Mouse (Mus musculus) T-helper 1 cell (primary cell): ENCODE measurements around the gene Gm3573.
"Not testable (repeated sequence)": the region's sequence is repeated elsewhere in the genome, so short reads cannot be mapped to it uniquely, and the experiment has no call there.

Source experiments
- in situ Hi-C: fragments of 300-600 bp; cut with MboI, MseI; formaldehyde crosslinking; loops from one replicate; pipeline ENCODE4 v1.15.1; 2025; ENCODE audit warnings: high pct_unique_total_duplicates

Gm3573 gene

GRCm38 (mm10) chr14:42190691-42191090 is at the start of gene Gm3573:
Gene Gm3573, minus strand, starts transcription at chr14:42190791.
- in situ Hi-C loops = not testable (repeated sequence)

GRCm38 (mm10) chr14:42216766-42217537 is 26.4 kb upstream of the Gm3573 start:
- in situ Hi-C loops = loop anchor here (10.0 to 25.0 kb wide), 3 partner anchors 595 to 820 kb away; no protein-coding TSS in a partner anchor

- in situ Hi-C loops = loop anchor here (5.0 to 10.0 kb wide), 2 partner anchors 209 to 1153 kb away; no protein-coding TSS in a partner anchor
Measured at GRCm38 (mm10) chr14:42183936-42184335, 6.7 kb downstream of the Gm3573 start.

GRCm38 (mm10) chr14:42162522-42162921 is 28.1 kb downstream of the Gm3573 start, which contains the start of gene Gm17027:
Gene Gm17027, minus strand, starts transcription at chr14:42162622.
- in situ Hi-C loops = loop anchor here (5.0 to 25.0 kb wide), 2 partner anchors 710 to 975 kb away; partner anchors contain the start of genes Gm7954 and Sftpd
